Comparison of ENCODE assay signal across 20 mouse cellular contexts in the genomic region with DNA sequence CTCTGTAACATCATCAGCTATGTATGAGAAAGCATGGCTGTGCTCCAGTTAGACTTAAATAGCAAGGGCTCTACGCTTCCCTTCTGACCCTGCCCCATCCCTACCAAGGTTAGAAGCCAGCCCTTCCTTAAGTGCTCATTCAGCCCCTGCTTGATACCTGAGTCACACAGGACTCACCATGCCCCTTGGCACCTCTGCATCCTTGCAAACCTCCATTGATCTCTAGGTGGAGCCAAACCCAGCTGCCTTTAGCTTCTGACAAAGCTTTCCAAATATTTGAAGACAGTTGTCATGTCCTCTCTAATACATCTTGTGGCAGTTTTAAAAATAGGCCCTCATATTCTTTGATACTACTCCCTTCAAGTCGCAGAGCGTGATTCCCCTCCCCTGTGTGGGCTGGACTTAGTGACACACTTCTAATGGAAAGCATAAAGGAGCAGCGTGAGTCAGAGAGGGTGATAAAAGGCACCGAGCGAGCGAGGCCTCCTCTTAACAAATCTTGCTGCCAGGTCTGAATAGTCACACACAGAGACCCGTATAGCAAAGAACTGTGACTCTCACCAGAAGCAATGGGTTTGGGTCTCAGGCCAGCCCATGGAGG. TPM values are rescaled to one million over a fixed set of nuclear protein-coding genes. Genes with fewer than 3 reads are reported as not detected.
DNase-seq lines count a peak whose midpoint lies in the region; ATAC-seq and TF ChIP-seq lines count a peak whose summit lies in the region.
"Had no signal": no experiment of that assay in that cellular context is flagged by ENCODE, and none has a peak within 500 bp of the region (broad histone marks: within the 10 kb centered on the region; RNA-seq: fewer than 3 reads in every experiment).

No protein-coding gene starts in this region.

- H3K9me3 ChIP-seq in hindbrain, embryonic 12.5 days (replicated peaks) = no peaks in the 10 kb centered on the region
- no peaks in the 10 kb centered on the region for H3K9me3 ChIP-seq in hindbrain, embryonic 14.5 days (ENCODE audit: control insufficient read depth, low read length)
- H3K9me3 ChIP-seq in midbrain, embryonic 16.5 days (replicated peaks; ENCODE audit: control insufficient read depth, low read length, poor library complexity, severe bottlenecking) = no peaks in the 10 kb centered on the region
- H3K9me3 ChIP-seq in midbrain, embryonic 15.5 days = no peaks in the 10 kb centered on the region
- H3K9me3 ChIP-seq: embryonic facial prominence, embryonic 10.5 days; G1E; limb, embryonic 15.5 days; neural tube, embryonic 12.5 days had no signal

- H3K4me2 ChIP-seq in hindbrain, embryonic 12.5 days (replicated peaks) = no peak overlapping the region
- no peak overlapping the region for H3K4me2 ChIP-seq in hindbrain, embryonic 14.5 days (replicated peaks)
- no peak overlapping the region for H3K4me2 ChIP-seq in midbrain, embryonic 16.5 days (ENCODE audit: low read length)
- H3K4me2 ChIP-seq in midbrain, embryonic 15.5 days = no peak overlapping the region
- peak overlapping the region; percentile 33 for H3K4me2 ChIP-seq in myocyte (ENCODE audit: low read depth)
- H3K4me2 ChIP-seq: limb, embryonic 15.5 days; neural tube, embryonic 12.5 days had no signal

- 49% methylated on average over 8 of the region's 8 CpGs for WGBS in hindbrain, embryonic 12.5 days
- 44% methylated on average over 8 of the region's 8 CpGs for WGBS in hindbrain, embryonic 14.5 days
- 41% methylated on average over 8 of the region's 8 CpGs for WGBS in midbrain, embryonic 16.5 days
- 44% methylated on average over 8 of the region's 8 CpGs for WGBS in midbrain, embryonic 15.5 days

- H3K4me3 ChIP-seq in hindbrain, embryonic 12.5 days = no peak overlapping the region
- H3K4me3 ChIP-seq in hindbrain, embryonic 14.5 days (replicated peaks; ENCODE audit: low read length) = no peak overlapping the region
- H3K4me3 ChIP-seq in midbrain, embryonic 16.5 days (ENCODE audit: low read depth, low read length) = no peak overlapping the region
- H3K4me3 ChIP-seq in midbrain, embryonic 15.5 days = no peak overlapping the region
- H3K4me3 ChIP-seq in myocyte = no peak overlapping the region
- H3K4me3 ChIP-seq: embryonic facial prominence, embryonic 10.5 days; limb, embryonic 15.5 days; neural tube, embryonic 12.5 days had no signal

- ATAC-seq in hindbrain, embryonic 12.5 days (ENCODE audit: low FRiP score) = no peak
- no peak for ATAC-seq in hindbrain, embryonic 14.5 days (ENCODE audit: low FRiP score)
- ATAC-seq in midbrain, embryonic 16.5 days = peak; percentile 51; the same call in 1 of the 2 replicates
- ATAC-seq in midbrain, embryonic 15.5 days (replicated peaks) = no peak; the same call in 1 of the 2 replicates

- H3K9ac ChIP-seq in hindbrain, embryonic 12.5 days = peak overlapping the region; percentile 42; the same call in 1 of the 2 replicates
- no peak overlapping the region for H3K9ac ChIP-seq in hindbrain, embryonic 14.5 days
- no peak overlapping the region for H3K9ac ChIP-seq in midbrain, embryonic 16.5 days (ENCODE audit: low read depth, low read length)
- no peak overlapping the region for H3K9ac ChIP-seq in midbrain, embryonic 15.5 days
- H3K9ac ChIP-seq: limb, embryonic 15.5 days; neural tube, embryonic 12.5 days had no signal

- no peak overlapping the region for H3ac ChIP-seq in myocyte (ENCODE audit: control insufficient read depth, insufficient read length)

- H3K36me3 ChIP-seq in hindbrain, embryonic 12.5 days = peaks cover 23% of the 10 kb centered on the region
- peaks cover 43% of the 10 kb centered on the region for H3K36me3 ChIP-seq in hindbrain, embryonic 14.5 days (replicated peaks; ENCODE audit: control insufficient read depth, insufficient read depth)
- H3K36me3 ChIP-seq in midbrain, embryonic 16.5 days (ENCODE audit: control insufficient read depth, insufficient read depth, low read length) = peaks cover 19% of the 10 kb centered on the region
- H3K36me3 ChIP-seq in midbrain, embryonic 15.5 days (replicated peaks) = peaks cover 14% of the 10 kb centered on the region; the same call in 1 of the 2 replicates
- no peaks in the 10 kb centered on the region for H3K36me3 ChIP-seq in myocyte (ENCODE audit: control insufficient read depth, insufficient read depth)

- TF ChIP-seq POLR2A in myocyte (IDR thresholded peaks at IDR 0.05; ENCODE audit: insufficient read length, low read depth) = no peak

- H3K79me2 ChIP-seq in myocyte (ENCODE audit: control insufficient read depth, insufficient read depth) = no peaks in the 10 kb centered on the region

- H3K27ac ChIP-seq in hindbrain, embryonic 12.5 days = no peak overlapping the region
- H3K27ac ChIP-seq in hindbrain, embryonic 14.5 days = no peak overlapping the region
- no peak overlapping the region for H3K27ac ChIP-seq in midbrain, embryonic 16.5 days (ENCODE audit: low read length)
- no peak overlapping the region for H3K27ac ChIP-seq in midbrain, embryonic 15.5 days
- H3K27ac ChIP-seq: embryonic facial prominence, embryonic 10.5 days; kidney, postnatal 0 days; limb, embryonic 15.5 days; neural tube, embryonic 12.5 days had no signal

- H3K4me1 ChIP-seq in hindbrain, embryonic 12.5 days = 0 out of 2 replicates have a peak, but pooled peaks cover 5% of the 10 kb centered on the region
- no peaks in the 10 kb centered on the region for H3K4me1 ChIP-seq in hindbrain, embryonic 14.5 days (replicated peaks; ENCODE audit: control insufficient read depth, insufficient read depth, low read length)
- H3K4me1 ChIP-seq in midbrain, embryonic 16.5 days (ENCODE audit: control insufficient read depth, insufficient read depth, low read length) = no peaks in the 10 kb centered on the region
- H3K4me1 ChIP-seq in midbrain, embryonic 15.5 days = no peaks in the 10 kb centered on the region
- H3K4me1 ChIP-seq: embryonic facial prominence, embryonic 10.5 days; limb, embryonic 15.5 days; neural tube, embryonic 12.5 days had no signal

- H3K27me3 ChIP-seq in hindbrain, embryonic 12.5 days = no peaks in the 10 kb centered on the region
- H3K27me3 ChIP-seq in hindbrain, embryonic 14.5 days (ENCODE audit: control insufficient read depth, insufficient read depth, low read length) = no peaks in the 10 kb centered on the region
- no peaks in the 10 kb centered on the region for H3K27me3 ChIP-seq in midbrain, embryonic 16.5 days (ENCODE audit: control insufficient read depth, insufficient read depth, low read depth, low read length)
- no peaks in the 10 kb centered on the region for H3K27me3 ChIP-seq in midbrain, embryonic 15.5 days (replicated peaks)
- H3K27me3 ChIP-seq in myocyte (ENCODE audit: control insufficient read depth, insufficient read depth, insufficient read length) = no peaks in the 10 kb centered on the region
- H3K27me3 ChIP-seq: limb, embryonic 15.5 days; neural tube, embryonic 12.5 days had no signal

- DNase-seq in embryo, embryonic 10.5 days (ENCODE audit: low spot score) = peak; percentile 7
- DNase-seq in embryo, embryonic 11 days = no peak
- no peak for DNase-seq in hindbrain, embryonic 14.5 days (ENCODE audit: low spot score)
- DNase-seq in layer of hippocampus, postnatal 14 days (ENCODE audit: low spot score in 2 of 2) = no peak
- DNase-seq: B cell, adult 2 months; cerebellum, adult 8-10 months; gastrocnemius, postnatal 10 days; right cerebral cortex, postnatal 25 days; thymus, postnatal 36 days had no signal

TF ChIP-seq in myocyte, 11 proteins besides CTCF, POLR2A, EP300 and RAD21:
- TF ChIP-seq TCF3 (IDR thresholded peaks at IDR 0.05; ENCODE audit: insufficient read length, low read depth) (no peak), E2F4 (IDR thresholded peaks at IDR 0.05; ENCODE audit: insufficient read depth) (no peak), USF1 (IDR thresholded peaks at IDR 0.05; ENCODE audit: low read depth) (no peak), CEBPB (IDR thresholded peaks at IDR 0.05; ENCODE audit: insufficient read depth, poor library complexity, severe bottlenecking) (no peak), POLR2AphosphoS2 (IDR thresholded peaks at IDR 0.05; ENCODE audit: insufficient read length, low read depth) (no peak), MYOD1 (IDR thresholded peaks at IDR 0.05; ENCODE audit: control insufficient read depth in 1 of 3, insufficient read length in 2 of 3, low read depth in 2 of 3) (no peak), TCF12 (IDR thresholded peaks at IDR 0.05; ENCODE audit: insufficient read depth, poor library complexity, severe bottlenecking) (no peak)

RNA-seq across cellular contexts. Expression of gene Sergef, which starts 11.1 kb away (rescaled TPM):
- polyA plus RNA-seq in hindbrain, embryonic 12.5 days (2016; fragmentation: Nextera tagmentation; extraction: Ambion mirVana) = 18.9 and 20.3 TPM in 2 replicates
- polyA plus RNA-seq in hindbrain, embryonic 14.5 days (2014; fragmentation: Nextera tagmentation; extraction: Ambion mirVana) = 41.1 and 44.1 TPM in 2 replicates
- 43.7 and 45.8 TPM in 2 replicates for polyA plus RNA-seq in midbrain, embryonic 16.5 days (2015; fragmentation: Nextera tagmentation; extraction: Ambion mirVana)
- 42.9 and 45.6 TPM in 2 replicates for polyA plus RNA-seq in midbrain, embryonic 15.5 days (2015; fragmentation: Nextera tagmentation; extraction: Ambion mirVana)
- 13.9 TPM for polyA plus RNA-seq in myocyte (2012; fragmentation: generic; extraction: Trizol)
- 10 to 100 TPM; 49.3 to 53.4 TPM for total RNA-seq in layer of hippocampus, postnatal 14 days (2021)

RNA-seq across cellular contexts. Expression of gene Tph1, which starts 43.9 kb away (rescaled TPM):
- polyA plus RNA-seq in hindbrain, embryonic 12.5 days (2016; fragmentation: Nextera tagmentation; extraction: Ambion mirVana) = 0.12 and 0.83 TPM in 2 replicates
- polyA plus RNA-seq in hindbrain, embryonic 14.5 days (2014; fragmentation: Nextera tagmentation; extraction: Ambion mirVana) = 0.19 and 0.70 TPM in 2 replicates
- polyA plus RNA-seq in midbrain, embryonic 16.5 days (2015; fragmentation: Nextera tagmentation; extraction: Ambion mirVana) = 0.60 TPM in 2 replicates
- polyA plus RNA-seq in midbrain, embryonic 15.5 days (2015; fragmentation: Nextera tagmentation; extraction: Ambion mirVana) = 0.78 and 0.80 TPM in 2 replicates
- 0.17 TPM for polyA plus RNA-seq in myocyte (2012; fragmentation: generic; extraction: Trizol)
- under 1 TPM; 0.19 to 0.35 TPM for total RNA-seq in layer of hippocampus, postnatal 14 days (2021)
- polyA plus RNA-seq: hindbrain, embryonic 11.5 days; stomach, embryonic 14.5 days had no signal
